Mouse (Mus musculus): ENCODE results near the gene Ddx24. TPM values are rescaled to one million over a fixed set of nuclear protein-coding genes. Genes with fewer than 3 reads are reported as not detected.

Gene Ddx24
- 19.2 and 50.5 TPM in 2 replicates for polyA plus RNA-seq (2012)

GRCm38 (mm10) chr12:103425729-103426470, at the start of gene Ddx24:
Gene Ddx24 (minus strand): TSS chr12:103425830.
- no peak for TF ChIP-seq GATA1 (IDR thresholded peaks at IDR 0.05; ENCODE audit: low read length)

DNA sequence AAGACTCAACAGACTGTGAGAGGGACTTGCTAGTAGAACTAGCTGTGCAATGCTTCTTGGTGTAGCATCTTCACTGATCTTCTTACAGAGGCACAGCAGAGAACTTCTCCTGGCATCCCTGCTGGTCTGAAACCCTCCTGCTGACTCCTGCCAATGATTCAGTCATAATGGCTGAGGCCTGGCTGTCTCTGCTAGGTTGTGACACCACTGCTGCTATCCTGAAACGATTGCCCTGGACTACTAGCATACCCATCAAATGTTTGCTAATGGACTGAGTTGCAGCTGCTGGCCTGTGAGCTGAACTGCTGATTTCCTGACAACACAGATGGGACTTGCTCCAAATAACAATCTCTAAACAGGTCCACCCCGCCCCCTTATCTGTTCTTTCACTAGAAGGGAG, 48.9 kb upstream of the Ddx24 start:
- TF ChIP-seq GATA1 (IDR thresholded peaks at IDR 0.05; ENCODE audit: low read length) = no peak

GRCm38 (mm10) chr12:103457140-103457539, 31.5 kb upstream of the Ddx24 start, which contains the start of gene Ifi27l2b:
Gene Ifi27l2b (minus strand): TSS chr12:103457223.
- TF ChIP-seq GATA1 (IDR thresholded peaks at IDR 0.05; ENCODE audit: low read length) = no peak

DNA sequence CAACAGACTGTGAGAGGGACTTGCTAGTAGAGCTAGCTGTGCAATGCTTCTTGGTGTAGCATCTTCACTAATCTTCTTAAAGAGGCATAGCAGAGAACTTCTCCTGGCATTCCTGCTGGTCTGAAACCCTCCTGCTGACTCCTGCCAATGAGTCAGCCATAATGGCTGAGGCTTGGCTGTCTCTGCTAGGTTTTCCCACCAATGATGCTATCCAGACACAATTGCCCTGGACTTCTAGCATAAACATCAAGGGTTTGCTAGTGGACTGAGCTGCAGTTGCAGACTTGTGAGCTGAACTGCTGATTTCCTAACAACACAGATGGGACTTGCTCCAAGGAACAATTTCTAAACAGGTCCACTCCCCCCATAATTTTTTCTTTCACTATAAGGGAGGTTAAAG, 27.7 kb upstream of the Ddx24 start:
- no peak for TF ChIP-seq GATA1 (IDR thresholded peaks at IDR 0.05; ENCODE audit: low read length)

DNA sequence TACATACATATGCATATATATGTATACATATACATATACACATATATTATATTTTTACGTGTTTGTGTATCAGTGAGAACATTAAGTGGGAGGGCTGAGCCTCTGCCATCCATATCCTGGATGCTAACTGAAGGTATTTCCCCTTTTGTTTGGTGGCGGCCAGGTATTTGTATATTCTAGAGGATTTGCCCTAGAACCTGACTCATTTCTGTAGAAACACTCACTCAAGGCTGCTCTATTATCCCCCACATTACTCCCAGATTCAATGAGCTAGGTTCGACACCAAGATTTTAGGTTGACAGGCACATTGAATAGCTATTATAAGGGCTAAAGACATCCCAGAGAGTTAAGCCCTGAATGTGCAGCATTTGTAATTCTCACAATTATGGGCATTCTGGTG, 19.4 kb upstream of the Ddx24 start:
- no peak for TF ChIP-seq GATA1 (IDR thresholded peaks at IDR 0.05; ENCODE audit: low read length)

DNA sequence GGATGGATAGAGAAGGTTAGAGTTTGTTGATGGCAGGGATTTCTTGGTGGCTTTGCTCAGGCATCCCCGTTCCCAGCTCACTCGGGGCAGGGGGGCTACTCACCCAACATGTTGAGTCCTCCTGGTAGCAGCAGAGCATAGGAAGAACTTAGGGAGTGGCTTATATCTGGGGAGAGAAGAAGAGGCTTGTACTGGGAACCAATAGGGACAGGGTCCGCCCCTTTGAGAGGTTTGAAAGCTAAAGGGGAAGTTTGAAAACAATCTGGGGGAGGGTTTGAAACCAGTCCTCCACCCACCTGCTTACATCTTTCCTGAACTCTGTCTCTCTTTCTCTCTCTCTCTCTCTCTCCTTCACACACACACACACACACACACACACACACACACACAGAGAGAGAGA, 17.9 kb upstream of the Ddx24 start, which contains the start of gene Ifi27l2a:
Gene Ifi27l2a, minus strand, starts transcription at position 157 of the 400 bp plus-strand sequence.
- TF ChIP-seq GATA1 (IDR thresholded peaks at IDR 0.05; ENCODE audit: low read length) = no peak

DNA sequence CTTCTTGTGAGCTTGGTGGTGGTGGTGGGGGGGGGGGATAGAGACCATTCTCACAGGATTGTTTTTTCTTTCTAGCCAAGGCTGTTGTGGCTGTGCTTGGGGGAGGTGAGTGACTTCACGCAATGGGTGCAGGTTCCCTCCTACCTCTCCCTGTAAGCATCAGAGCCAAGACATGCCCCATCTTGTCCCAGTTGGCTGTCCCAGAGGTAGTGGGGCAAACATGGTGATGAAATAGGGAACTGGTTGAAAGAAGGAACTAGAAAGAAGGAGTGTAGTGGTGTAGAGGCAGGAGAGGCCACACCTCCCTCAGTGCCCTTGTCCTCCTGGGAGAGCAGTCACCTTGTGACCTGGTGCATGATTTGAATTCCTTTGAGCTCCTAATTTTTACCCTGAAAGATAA, 12.0 kb upstream of the Ddx24 start:
- TF ChIP-seq GATA1 (IDR thresholded peaks at IDR 0.05; ENCODE audit: low read length) = no peak

DNA sequence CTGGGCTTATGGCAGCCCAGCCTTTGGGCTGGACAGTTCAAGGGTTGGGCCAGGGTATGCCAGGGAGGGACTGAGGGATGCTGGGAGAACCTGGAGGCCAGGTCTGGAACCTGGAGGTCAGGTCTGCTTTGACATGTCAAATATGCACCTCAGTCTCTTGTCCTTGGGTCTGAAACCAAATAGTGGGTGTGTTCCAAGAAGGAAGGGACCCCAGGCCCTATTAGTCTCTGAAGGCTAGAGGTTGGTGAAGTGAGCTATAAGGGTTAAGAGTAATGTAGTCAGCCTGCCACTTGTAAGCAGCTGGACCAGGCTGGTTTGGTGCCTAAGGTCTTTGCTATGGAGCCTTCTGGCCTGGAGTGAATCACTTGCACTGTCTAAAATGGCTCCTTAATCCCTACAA, 9.2 kb upstream of the Ddx24 start:
- no peak for TF ChIP-seq GATA1 (IDR thresholded peaks at IDR 0.05; ENCODE audit: low read length)

GRCm38 (mm10) chr12:103433986-103434731, 8.5 kb upstream of the Ddx24 start, which contains the start of gene Ifi27:
Gene Ifi27 (plus strand): TSS chr12:103434211.
- no peak for TF ChIP-seq GATA1 (IDR thresholded peaks at IDR 0.05; ENCODE audit: low read length)

DNA sequence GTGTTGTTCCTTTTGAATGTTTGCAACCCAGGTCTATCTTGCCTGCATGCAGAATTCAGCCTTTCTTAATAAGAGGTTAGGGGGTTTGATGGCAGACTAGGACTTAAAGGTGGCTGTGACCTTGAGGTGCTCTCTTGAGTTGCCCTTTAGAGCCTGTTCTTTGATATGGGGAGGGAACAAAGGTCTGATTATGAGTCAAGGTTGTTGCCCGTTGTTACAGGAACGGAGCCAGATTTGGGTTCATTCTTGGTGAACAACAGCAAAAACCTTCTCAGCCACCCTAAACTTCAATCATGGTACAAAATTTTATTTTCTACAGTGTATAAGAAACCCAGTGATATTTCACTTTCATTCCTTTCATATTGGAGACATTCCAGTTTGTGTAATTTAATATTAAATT, 7.8 kb upstream of the Ddx24 start:
- TF ChIP-seq GATA1 (IDR thresholded peaks at IDR 0.05; ENCODE audit: low read length) = no peak

GRCm38 (mm10) chr12:103426710-103427109, 1.1 kb upstream of the Ddx24 start:
- TF ChIP-seq GATA1 (IDR thresholded peaks at IDR 0.05; ENCODE audit: low read length) = no peak

- TF ChIP-seq GATA1 (IDR thresholded peaks at IDR 0.05; ENCODE audit: low read length) = no peak
Measured at GRCm38 (mm10) chr12:103425016-103425728, 458 bp downstream of the Ddx24 start.

DNA sequence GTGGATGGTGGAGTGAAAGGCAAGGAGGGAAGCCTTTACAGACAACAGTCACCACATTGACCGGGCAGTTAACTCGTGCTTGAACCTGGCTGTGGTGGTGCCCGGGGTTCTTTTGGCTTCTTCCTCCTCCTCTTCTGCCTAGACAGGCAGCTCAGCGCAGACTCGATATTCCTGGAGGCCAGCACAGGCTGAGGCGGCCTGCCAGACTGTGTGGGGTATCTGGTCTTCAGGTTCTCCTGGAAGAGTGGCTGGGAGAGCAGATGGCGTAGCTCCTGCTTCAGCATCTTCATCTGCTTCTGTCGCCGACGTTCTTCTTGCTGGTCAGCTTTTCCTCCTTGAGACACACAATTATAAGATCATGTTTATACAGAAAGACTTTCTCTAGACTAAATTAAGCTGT, 17.5 kb downstream of the Ddx24 start:
- TF ChIP-seq GATA1 (IDR thresholded peaks at IDR 0.05; ENCODE audit: low read length) = no peak

DNA sequence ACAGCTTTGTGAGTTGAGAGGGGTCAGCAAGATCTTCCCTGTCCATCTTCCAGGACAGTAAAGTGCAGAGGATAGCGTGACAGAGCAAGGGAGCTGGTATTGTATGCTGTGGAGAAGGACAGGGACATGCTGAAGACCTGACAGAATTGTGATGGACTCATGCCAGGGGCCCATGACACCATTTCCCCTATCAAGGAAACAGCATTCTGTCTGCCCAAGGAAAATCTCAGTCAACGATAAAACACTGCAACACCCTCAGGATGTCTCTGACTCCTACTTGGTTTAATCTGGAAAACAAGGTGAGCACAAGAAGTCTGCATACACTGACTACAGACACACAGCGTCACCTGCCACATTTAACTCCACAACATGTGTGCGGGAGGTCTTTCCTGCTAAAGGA, 17.9 kb downstream of the Ddx24 start, which contains the start of gene 9330161L09Rik:
Gene 9330161L09Rik, minus strand, starts transcription at position 101 of the 400 bp plus-strand sequence.
- TF ChIP-seq GATA1 (IDR thresholded peaks at IDR 0.05; ENCODE audit: low read length) = no peak

DNA sequence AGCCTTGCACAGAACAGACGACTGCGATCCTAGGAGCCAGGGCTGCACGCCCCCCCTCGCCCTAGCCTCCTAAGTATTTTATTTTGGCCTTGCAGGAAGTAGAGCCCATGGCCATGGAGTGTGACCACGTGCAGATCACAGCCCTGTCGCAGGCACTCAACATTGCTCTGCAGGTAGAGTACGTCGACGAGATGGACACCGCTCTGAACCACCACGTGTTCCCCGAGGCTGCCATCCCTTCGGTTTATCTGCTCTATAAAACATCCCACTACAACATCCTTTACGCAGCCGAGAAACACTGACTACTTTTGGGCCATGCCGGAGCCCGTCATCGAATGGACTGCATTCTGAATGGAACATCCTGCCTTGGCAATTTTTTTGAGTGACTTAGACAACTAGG, 21.5 kb downstream of the Ddx24 start:
- no peak for TF ChIP-seq GATA1 (IDR thresholded peaks at IDR 0.05; ENCODE audit: low read length)

- TF ChIP-seq GATA1 (IDR thresholded peaks at IDR 0.05; ENCODE audit: low read length) = no peak
Measured at GRCm38 (mm10) chr12:103396751-103397150, 28.9 kb downstream of the Ddx24 start.
